Mouse (Mus musculus): ENCODE results near the gene Scrn1.

The Scrn1 gene

DNA sequence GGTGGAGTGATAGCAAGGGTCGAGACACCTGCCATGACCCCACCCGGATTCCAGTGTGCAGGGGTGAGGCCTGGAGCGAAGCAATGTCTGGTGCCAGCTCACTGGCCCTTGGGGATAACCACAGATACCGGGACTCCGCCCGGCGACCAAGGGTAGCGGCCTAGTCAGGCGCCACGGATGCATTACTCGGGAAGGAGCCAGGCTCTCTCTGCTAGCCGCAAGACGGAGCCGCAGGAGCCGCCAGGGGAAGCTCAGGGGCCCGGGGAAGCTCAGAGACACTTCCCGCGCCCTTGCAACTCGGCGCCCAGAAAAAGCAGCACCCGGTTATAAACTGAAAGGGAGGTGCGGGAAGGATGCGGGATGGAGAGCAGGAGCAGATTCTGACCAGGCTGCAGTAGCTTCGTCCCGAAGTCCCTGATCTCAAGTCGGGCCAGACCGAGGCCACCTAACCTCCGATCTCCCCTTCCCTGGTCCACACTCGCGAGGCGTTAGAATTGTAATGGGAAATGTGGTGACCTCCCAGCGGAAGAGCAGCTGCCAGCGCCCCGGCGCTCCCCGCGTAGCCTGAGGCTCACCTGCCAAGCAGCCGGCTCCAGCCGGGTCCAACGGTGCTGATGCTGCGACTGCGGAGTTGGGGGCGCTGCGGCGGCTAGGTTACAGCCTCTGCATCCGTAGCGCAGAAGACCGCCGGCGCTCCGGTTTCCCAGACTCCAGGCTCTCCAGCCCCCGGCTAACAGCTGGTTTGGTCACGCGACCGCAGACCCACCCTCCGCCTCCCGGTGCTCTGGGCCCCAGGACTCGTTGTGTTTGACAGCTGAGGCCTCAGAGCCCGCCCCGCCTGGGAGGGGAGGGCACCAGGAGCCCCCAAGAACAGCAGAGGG, at the start of gene Scrn1:
TSS of gene Scrn1 (minus strand) at position 825 of the 881 bp plus-strand sequence.
- DNase-seq, result peak; percentile 54

DNA sequence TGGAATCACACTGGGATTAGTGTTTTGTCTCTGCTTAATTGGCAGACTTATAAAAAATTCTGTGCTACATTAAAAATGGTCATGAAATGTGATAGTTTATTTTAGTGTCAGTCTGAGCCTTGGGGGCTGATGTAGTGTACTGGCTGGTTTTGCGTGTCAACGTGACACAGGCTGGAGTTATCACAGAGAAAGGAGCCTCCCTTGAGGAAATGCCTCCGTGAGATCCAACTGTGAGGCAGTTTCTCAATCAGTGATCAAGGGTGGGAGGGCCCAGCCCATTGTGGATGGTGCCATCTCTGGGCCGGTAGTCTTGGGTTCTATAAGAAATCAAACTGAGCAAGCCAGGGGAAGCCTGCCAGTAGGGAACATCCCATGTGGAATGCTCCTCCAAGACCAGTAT, 40.0 kb upstream of the Scrn1 start:
- DNase-seq, result no peak

DNA sequence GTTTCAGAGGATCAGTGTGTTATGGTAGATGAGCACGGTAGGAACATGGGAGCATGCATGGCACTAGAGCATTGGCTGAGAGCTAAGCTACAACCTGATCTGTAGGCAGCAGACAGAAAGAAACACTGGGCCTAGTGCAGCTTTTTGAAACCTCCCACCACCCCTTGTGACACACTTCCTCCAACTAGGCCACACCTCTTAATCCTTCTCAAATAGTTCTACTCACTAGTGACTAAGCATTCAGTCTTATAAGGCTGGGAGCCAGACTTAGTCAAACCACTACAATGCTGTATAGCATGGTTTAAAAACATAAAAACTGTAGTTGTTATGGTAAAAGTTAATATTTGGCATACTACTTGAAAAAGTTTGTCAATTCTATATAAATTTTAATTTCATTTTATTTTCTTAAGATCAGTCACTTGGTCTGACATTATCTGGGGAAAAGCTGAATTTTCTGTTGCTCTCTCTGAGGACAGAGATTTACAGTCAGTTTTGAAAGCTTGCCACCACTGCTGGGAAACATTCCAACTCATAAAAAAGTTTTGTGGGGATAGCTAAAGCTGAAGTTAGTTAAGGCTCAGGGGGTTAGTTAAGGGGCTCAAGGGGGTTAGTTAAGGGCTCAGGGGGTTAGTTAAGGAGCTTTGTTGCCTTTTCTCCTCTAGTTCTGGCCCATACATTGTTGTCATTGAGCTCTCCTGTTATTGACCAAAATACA, 37.9 kb upstream of the Scrn1 start:
- no peak for DNase-seq

DNA sequence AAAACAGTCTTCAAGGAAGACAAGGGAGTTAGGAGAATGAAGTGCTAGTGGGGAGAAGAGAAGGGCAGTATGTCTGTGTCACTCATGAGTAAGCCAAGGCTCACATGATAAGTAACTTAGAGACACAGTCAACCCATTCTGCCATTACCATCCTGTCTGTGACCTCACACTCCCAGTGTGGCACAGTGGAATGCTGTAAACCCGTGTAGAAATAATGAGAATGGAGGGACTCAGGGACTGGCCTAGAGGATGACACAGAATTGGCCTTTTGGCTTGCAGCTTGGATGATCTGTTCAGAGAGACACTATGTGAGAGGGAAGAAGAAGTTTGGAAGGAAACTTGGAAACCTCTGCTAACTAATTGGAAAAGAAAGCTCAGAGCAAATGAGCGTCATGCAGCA, 36.6 kb upstream of the Scrn1 start:
- DNase-seq, result no peak

DNA sequence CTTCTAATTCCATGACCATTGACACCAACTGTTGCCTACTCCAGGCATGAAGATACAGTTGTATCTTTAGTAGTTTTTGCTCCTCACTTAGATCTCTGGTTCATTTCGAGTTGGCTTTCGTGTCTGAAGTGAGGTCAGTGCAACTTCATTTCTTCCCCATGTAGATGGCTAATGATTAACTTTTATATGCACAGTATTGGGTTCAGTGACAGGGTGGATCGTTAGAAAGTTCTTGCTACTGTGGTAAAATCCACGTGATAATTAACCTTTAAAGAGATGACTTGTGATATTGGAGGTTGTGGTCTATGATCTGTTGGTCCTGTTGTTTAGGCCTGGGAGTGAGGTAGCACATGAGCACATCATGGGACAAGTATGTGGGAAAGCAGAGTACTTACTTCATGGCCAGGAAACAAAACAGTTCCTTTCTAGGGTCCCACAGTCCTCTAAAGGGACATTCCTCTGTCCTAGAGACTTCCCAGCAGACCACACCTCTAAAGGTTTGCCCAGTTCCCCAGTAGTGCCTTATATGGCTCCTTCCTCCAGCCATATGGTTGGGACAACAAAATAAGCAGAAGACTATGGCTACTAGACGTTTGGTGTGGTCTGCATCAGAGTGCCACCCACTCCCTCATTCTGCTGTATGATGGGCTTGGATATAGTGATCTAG, 34.5 kb upstream of the Scrn1 start:
- DNase-seq, result no peak

DNA sequence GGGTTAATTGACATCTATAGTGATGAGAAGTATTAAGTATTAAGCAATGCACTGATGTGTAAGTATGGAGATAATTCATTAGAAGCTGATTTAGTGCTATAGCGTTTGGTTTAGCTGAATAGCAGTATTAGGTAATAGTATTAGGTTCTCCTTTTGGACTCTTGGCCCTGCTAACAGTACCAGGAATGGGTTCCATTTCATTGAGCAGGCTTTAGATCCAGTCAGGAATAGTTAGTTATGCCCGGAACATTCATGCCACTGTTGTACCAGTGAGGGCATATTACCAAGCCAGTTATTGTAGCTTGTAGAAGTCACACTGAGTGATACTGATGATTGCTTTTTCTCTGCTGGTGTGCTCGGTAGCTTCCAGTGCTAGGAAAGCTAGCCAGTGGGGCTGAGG, 31.4 kb upstream of the Scrn1 start:
- DNase-seq, result no peak

DNA sequence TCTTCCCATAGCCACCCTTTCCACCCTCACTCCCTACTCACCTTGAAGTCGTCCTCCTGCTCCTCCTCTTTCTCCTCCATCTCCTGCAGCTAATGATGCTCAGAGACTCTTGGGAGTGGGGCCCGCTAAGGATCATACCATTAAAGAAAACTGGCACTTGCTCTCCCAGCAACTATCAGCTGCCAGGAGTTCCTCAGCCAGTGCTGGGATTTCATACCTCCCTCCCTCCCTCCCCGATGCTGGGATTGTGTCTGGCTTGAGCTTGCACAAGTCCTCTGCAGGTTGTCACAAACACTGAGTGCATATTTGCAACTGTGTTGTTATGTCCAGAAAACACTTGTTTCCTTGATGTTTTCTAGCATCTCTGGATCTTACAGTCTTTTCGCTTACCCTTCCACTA, 30.9 kb upstream of the Scrn1 start, which contains the start of gene Fkbp14:
TSS of gene Fkbp14 (minus strand) at position 101 of the 400 bp plus-strand sequence.
- no peak for DNase-seq

DNA sequence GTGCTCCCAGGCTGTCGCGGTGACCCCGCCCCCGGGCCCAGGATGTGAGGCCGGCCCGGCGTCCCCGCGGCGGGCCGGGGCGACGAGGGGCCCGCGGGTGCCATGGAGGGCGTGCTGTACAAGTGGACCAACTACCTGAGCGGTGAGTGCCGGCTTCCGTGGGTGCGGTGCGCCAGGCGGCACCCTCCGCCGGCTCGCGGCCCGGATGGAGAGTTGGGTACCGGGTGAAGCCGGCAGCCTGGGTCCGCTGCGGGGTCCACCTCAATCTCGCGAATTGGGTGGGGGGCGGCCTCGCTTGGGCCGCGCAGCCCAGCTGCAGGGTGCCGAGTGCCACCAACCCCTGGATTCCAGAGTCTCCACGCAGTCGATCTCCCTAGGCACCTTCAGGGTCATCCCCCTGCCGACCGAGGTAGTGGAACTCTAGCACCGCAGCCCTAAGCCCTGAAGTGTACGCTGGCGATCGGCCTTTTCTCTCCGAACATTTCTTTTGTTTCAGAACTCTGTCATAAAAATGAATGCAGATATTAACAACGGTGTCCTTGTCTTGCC, 29.1 kb upstream of the Scrn1 start:
- no peak for DNase-seq

DNA sequence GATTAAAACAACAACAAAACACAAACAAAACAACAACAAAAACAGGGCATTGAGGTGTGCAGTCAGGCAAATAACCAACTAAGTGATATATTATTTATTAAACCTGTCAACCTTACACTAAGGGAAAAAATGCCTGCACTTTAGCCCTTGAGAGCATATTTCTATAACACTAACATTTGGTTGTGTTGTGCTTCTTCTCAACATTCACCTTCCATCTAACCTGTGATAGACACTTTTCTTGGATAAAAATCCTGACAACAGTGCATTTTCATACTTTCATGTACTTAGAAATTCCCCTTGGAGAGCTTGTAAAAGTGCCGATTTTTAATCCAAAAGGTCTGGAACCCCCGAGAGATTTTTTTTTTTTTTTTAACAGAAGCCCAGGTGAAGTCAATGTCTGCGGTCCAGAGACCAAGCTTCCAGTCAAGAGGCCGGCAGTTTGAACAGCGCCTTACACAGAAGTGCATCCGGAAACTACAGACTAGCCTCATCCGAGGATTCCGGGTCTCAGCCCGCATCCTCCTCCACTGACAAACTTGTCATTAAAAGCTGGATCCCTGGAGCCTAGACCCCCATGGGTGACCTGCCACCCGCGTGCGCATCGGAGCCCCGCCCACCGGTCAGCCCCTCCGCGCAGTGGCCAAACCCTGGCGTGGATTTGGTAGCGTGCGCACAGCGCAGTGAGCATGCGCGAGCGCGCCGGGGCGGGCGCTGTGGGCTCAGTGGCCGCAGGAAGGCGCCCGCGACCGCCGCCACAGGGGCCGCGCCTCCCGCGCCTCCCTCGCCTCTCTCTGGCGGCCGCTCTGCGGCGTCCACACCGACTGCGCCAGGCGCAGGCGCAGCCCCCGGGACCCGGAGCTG, 28.4 kb upstream of the Scrn1 start, which contains the start of gene Plekha8:
TSS of gene Plekha8 (plus strand) at position 643 of the 861 bp plus-strand sequence.
- peak; percentile 89 for DNase-seq

DNA sequence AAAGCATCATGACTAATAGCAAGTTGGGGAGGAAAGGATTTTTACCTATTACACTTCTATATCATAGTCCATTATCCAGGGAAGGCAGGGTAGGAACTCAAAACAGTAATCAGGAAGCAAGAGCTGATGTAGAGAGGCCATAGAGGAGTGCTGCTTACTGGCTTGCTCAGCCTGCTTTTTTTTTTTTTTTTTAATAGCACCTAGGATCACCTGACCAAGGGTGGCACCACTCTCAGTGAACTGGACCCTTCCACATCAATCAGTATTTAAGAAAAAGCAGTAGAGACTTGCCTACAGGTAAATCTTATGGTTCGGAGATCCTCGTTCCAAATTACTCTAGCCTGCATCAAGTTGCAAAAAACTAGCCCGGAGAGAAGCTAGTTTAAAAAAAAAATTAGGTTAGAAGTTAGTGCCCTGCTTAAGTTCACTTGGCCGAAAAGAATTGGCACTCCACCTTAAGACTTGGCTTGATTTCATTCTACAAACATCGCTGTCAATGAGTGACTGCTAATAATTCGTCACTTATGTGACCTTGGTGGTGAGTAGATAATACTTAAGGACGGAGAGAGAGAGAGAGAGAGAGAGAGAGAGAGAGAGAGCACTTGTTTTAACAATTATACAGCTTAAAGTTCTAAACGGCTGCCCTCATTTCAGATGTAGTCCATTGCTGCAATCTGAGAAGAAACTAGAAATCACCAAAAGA, 27.6 kb upstream of the Scrn1 start:
- DNase-seq, result no peak

DNA sequence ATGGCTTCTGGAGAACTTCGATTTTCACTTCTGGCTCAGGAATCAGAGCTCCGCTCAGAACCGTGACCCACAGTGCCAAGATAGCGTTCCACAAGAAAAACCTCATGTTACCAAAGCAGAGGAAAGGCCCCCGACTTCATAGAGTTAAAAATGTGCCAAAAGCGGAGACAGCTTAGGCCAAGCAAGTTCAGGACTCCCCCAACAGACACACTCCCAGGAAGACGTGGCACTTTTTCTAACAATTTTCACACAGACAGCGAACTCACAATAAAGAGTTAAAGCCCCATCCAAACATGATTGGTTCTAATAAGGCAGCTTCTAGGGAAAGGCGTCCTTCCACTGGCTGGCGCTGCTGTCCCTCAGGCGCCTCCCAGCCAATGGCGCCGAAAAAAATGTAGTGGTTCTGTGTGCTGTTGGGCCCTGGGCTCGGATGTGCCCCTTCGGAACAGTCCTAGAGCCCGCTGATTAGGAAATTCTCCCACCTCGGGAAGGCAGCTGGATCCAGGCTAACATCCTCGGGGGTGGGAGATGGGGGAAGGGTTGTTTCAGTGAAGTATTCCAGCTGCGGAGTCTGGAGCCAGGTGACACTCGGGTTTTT, 26.7 kb upstream of the Scrn1 start:
- peak; percentile 83 for DNase-seq

DNA sequence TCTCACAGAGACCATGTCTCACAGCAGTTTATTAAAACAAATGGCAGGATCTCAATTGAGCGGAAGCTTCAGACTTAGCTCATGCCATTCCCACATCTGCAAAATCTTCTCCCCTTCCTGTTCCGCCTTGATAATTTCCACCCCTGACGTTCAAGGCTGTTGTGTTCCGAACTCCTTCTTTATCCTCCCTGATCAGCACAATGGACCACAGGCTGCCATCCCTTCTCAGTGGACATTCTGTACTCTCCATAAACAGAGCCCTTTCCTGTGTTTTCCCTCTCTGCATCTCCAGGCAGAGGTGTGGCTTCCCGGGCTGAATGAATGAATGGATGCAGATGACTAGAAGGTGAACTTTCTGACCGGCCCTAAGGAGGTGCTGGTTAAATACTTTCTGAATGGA, 25.5 kb upstream of the Scrn1 start:
- DNase-seq, result no peak

DNA sequence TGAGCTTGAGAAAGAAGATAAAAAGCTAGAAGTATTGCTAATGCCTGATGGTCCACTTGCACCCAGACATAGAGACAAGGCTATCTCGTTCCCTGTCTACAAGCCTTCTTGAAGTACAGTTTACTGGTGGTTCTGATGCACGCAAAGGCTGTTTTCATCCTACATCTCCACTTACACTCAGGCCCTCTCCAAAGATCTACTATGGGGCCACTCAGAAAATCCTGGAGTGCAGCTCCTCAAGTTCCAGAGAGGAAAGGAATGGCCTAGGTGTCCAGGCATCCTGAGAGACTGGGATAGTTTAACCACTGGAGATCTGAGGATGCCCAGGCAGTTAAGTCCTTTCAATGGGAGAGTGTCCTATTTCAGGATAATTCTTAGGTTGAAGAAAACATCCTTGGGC, 24.4 kb upstream of the Scrn1 start:
- no peak for DNase-seq

DNA sequence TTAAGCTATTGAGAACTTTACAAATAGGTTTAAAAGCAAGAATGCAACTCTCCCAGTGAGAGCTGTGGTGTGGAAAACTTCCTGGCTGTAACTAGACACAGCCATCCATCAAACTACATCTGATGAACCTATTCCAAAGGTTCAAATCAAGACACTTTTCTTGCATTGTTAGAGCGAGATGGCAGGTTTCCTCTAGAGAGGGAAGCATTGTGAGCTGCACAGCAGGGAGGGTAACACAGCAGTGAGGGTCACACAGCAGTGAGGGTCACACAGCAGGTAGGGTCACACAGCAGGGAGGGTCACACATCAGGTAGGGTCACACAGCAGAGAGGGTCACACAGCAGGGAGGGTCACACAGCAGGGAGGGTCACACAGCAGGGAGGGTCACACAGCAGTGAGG, 21.9 kb upstream of the Scrn1 start:
- no peak for DNase-seq

DNA sequence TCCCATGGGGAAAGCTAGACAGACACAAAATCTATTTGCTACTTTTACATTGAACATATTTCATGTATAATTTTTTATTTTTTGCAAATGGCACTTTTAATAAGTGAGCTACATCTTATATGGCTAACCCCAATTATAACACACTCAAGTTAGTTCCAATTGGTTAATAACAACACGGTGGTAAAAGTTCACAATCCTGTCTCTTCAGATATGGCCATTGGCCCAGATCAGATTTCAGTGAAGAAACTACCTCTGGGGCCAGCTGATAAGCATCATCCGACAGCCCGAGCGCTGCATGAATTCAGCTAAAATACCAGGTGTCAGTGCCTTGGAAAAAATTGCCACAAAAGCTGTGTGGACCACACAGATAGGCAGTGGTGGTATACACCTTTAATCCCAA, 21.4 kb upstream of the Scrn1 start:
- DNase-seq, result no peak

DNA sequence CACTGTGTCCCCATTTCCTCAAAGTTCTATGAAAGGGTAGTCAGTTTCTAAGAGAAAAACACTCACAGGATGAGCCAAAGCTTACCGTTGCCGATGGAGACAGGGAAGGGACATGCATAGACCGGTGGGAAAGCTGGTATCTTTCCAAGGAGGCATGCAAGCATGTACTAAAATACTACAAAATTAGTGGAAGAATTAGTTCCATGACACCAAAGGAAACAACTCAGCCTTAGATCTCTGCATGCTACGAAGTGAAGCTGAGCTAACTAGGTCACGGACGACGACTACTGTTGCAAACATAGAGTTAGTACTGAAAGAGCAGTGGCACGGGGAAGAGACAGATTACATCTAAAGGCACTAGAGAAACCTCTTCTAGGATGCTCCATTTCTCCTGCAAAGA, 20.6 kb upstream of the Scrn1 start:
- DNase-seq, result no peak

DNA sequence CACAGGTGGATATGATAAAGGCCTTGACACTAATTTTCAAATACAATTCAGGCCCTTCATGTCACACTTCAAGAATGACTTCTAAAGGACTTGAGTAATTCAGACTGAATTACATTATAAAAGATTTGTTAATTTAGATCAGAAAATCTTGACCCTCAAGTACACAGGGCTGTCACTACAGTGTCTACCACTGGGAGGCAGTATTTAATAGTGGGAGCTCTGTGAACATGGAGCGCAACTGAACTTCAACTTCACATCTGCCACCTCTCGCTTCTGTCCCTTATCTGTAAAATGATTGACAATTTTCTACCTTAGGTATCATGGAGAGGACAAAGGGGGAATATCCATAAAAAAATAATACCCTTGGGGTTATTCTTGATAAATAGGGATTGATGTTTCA, 19.9 kb upstream of the Scrn1 start:
- peak; percentile 21 for DNase-seq

DNA sequence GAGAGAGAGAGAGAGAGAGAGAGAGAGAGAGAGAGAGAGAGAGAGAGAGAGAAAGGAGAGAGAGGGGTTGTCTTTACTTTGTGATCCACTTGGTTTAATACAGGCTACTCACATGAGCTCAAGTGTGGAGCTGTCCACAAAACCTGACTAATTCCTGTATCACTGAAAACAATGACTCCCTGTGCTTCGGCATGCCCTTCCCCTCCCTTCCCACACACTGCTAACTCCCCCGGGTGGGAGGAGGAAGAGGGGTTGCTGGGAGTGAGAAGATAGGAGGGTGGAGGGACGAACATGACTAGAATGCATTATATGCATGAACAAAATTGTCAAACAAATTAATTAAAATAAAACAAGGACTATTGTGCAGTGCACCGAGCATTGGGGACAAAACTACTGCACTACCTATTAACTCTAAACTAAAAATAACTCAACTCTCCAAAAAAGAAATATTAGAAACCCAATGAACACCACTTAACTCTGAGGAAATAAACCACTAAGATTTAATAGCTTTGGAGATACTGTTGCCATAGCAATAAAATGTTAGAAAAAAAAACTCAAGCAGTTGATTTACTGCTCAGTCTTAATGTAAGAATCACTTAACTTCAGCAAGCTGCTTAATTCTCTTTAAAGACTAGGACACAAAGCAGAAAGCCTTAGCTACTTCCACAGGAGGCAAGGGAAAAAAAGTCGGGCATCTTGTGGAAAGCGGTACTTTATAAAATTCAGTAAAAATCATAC, 7.1 kb upstream of the Scrn1 start:
- DNase-seq, result no peak

DNA sequence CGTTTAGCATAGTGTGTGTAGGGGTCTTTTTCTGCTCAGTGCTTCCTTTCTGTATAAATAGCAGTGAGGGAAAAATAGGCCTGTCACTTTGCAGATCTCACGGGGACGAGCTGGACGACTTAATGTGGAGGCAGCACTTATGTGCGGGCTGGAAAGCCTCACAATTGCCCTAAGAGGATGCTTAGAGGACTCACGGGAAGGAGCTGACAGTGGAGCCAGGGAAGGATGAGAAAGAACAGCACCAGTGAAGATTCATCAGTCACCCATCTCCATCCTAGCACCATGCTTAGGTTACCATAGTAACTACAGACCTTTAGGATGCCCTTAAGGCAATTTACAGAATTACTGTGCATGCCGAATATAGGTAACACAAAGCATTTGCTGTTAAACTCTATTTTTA, 3.5 kb upstream of the Scrn1 start:
- no peak for DNase-seq

DNA sequence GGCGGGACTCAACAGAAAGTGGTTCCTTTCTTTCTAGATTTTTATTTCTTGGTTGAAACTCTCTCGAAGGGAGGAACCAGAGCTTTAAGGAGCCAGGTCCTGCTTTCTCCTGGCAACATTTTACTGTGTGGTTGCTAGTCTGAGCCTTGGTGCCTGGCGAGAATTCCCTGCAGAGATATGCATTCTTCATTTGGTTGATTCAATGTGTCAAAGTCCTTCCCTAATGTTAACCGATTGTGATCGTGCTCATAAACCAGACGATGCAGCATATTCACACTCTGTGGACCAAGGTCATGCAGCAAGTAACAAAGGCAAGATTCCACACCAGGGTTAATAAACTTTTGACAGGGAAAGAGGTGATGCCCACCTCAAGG, 244 bp upstream of the Scrn1 start:
- DNase-seq, result no peak

DNA sequence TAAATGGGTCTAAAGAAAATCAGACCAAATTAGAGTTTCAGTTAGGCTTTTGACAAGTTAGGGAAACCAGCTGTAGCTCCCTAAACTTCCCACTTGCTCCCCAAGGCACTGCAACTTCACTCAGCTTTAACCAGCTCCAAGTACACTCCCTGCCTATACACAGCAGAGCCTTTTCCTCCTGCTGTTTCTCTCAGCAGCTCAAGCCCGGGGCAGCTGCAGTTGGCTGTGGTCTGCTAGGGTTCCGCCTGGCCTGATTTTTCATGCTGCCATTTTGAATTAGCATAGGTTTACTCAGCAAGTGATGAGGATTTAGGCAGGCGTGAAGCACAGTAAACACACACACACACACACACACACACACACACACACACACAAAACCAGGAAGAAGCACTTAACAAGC, 1.3 kb downstream of the Scrn1 start:
- DNase-seq, result no peak

Data from liver (tissue).